Mouse (Mus musculus): ENCODE data around the gene Osmr. TPM values are rescaled to one million over a fixed set of nuclear protein-coding genes. Genes with fewer than 3 reads are reported as not detected.

The Osmr gene
- polyA plus RNA-seq, 1 experiment from 2014 or later, result 1.7 TPM

Other genes with a start within 250 kb of the Osmr start
- gene Rictor, start 166.6 kb downstream of the Osmr start, polyA plus RNA-seq (2015; fragmentation: Nextera tagmentation; extraction: Ambion mirVana), result 57.0 and 59.3 TPM in 2 replicates
- 9.7 and 11.2 TPM in 2 replicates for gene Lifr, start 215.6 kb upstream of the Osmr start, polyA plus RNA-seq (2015; fragmentation: Nextera tagmentation; extraction: Ambion mirVana)

Data from midbrain, embryonic 15.5 days (tissue).